Mouse (Mus musculus) midbrain, embryonic 10.5 days (tissue): Measurements from ENCODE around the gene Ccdc88c. TPM values are rescaled to one million over a fixed set of nuclear protein-coding genes. Genes with fewer than 3 reads are reported as not detected.

Source experiments
- DNase-seq: peaks from one replicate; pipeline ENCODE4 v3.0.0-alpha.2; 2017; ENCODE audit warnings: low spot score
- H3K27ac ChIP-seq: fragments of 300-500 bp; sonication (generic); replicated peaks from 2 replicates; pipeline ENCODE4 v1.5.1; 2016; ENCODE audit warnings: mild to moderate bottlenecking
- H3K27me3 ChIP-seq: fragments of 300-500 bp; sonication (generic); 2 replicates; pipeline ENCODE4 v1.6.1; 2016; ENCODE audit warnings: low read depth, mild to moderate bottlenecking; ENCODE audit not compliant: poor library complexity, severe bottlenecking
- H3K36me3 ChIP-seq: fragments of 300-500 bp; sonication (generic); 2 replicates; pipeline ENCODE4 v1.6.1; 2016; ENCODE audit warnings: mild to moderate bottlenecking, moderate library complexity
- H3K4me1 ChIP-seq: fragments of 300-500 bp; sonication (generic); 2 replicates; pipeline ENCODE4 v1.6.1; 2016
- H3K4me3 ChIP-seq: fragments of 300-500 bp; sonication (generic); 2 replicates; pipeline ENCODE4 v1.5.1; 2016; ENCODE audit warnings: mild to moderate bottlenecking, moderate library complexity
- H3K9me3 ChIP-seq: fragments of 300-500 bp; sonication (generic); replicated peaks from 2 replicates; pipeline ENCODE4 v1.6.1; 2016; ENCODE audit warnings: mild to moderate bottlenecking
- WGBS: fragments of 180-500 bp; shearing (Covaris S2); methylation state at CpG from one replicate; pipeline ENCODE4 v1.1.7; 2016; 5-methylcytosine and 5-hydroxymethylcytosine counted together
- polyA plus RNA-seq: library from polyadenylated mRNA; unstranded; fragments of >200 nt; fragmentation: Nextera tagmentation; extraction: Ambion mirVana; gene quantifications from 2 replicates; pipeline ENCODE4 v1.2.1, GENCODE M21; 2016

The Ccdc88c gene
- polyA plus RNA-seq, 1 experiment from 2014 or later, result 14.8 TPM

DNA sequence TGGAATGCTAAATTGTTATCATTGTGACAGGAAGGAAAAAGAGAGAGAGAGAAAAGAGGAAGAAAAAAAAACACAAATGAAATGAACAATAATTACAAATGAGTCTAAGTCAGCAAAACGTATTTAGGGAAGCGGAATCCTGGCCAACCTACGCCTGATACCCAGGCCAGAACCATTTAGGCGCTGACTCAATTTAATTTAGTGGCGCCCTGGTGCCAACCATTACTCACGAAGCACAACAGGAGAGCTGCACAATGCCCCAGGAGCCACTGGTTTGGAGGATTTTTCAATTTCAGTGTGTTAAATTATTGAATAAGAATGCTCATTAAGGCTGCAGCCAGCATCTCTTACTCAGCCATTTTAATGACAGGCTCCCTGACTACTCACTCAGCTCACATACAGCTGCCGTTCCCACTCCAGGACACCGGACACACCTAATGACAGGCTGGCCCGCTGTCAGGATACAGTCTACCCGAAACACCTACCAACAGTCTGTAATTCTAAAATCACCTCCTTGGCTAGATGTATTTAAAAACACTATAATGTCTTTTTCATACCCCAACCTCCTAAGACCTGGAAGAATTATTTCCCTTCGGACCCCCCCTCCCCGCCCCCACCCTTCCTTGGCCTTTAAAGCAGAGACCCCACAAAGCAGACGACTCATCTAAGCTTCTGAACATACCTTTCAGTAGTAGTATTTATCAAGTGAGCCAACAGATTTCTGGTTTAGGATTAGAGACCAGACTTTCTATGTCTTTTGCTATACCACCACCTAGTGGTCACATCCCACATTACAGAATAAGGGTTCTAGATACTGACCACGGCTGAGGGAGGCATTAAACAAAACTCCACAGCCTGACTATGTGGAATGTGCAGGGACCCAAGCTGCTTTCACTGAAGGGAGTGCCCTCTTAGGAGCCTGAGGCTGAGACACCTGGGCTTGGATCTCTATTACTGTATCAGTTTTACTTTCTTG lies 102.9 kb downstream of the Ccdc88c start:
- no peaks in the 10 kb centered on the region for H3K27me3 ChIP-seq
- H3K27ac ChIP-seq, result no peak overlapping the region
- H3K4me1 ChIP-seq, result no peaks in the 10 kb centered on the region
- peaks cover 95% of the 10 kb centered on the region for H3K36me3 ChIP-seq
- 78% methylated on average over 14 of the region's 14 CpGs for WGBS
- no peak overlapping the region for H3K4me3 ChIP-seq
- DNase-seq, result peak; percentile 30
- H3K9me3 ChIP-seq, result no peaks in the 10 kb centered on the region

DNA sequence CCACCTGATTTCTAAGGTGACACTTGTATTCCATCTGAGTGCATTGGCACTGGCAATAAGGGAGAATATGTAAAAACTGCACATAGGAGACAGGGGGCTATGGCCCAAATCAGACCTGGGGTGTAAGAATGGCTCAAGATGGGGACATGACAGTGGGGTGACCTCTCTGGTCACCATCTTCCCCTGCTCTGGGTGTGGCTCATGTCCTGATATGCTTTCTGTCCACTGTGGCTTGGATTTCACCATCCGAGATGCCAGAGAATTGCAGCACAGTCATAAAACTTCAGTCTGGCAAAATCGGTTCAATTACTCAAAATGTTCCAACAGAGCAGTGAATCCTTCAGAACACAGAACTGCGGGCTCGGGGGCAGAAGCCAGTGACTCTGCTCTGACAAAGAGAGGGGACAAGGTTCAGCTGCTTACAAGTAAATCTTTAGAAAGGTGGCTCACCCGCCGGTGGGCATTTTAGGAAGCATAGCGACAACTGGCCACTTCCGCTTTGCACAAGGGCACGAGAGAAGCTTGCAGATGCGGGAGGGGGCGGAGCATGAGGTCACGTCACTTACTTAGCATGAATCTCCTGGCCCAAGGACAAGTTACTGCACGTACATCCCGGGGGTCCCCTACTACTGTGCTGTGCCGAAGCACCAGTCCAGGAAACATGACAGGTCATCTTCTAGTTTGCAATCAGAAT lies 104.1 kb downstream of the Ccdc88c start:
- Histone ChIP-seq H3K9me3 (no peaks in the 10 kb centered on the region), H3K36me3 (peaks cover 95% of the 10 kb centered on the region), H3K4me1 (no peaks in the 10 kb centered on the region)

DNA sequence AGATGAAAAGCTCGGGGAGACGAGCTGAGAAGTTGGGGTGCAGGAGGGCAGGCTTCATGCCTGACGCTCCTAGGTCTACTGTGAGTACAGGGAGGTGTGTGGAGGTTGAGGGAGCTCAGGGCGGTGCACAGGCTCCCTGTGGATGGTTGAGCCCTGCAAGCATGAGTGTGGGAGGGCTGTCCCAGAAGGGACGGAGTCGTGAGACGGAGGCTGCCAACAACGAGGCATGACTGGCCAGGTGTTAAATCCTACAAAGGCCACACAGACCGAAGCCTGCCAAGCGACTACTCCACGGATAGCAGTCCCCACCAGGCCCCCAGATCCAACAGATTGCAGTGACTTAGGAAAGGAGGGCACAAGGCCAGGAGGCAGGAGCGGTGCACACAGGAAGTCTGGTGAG lies 118.1 kb downstream of the Ccdc88c start:
- Histone ChIP-seq H3K36me3 (peaks cover 55% of the 10 kb centered on the region), H3K27ac (no peak overlapping the region), H3K4me1 (peaks cover 21% of the 10 kb centered on the region), H3K27me3 (peaks cover 29% of the 10 kb centered on the region), H3K4me3 (no peak overlapping the region), H3K9me3 (no peaks in the 10 kb centered on the region)
- DNase-seq, result no peak
- WGBS, result 89% methylated on average over 12 of the region's 12 CpGs

More for the DNA sequence above, 104.1 kb downstream of the Ccdc88c start:
- no peaks in the 10 kb centered on the region for H3K27me3 ChIP-seq
- H3K4me3 ChIP-seq, result no peak overlapping the region
- whole genome bisulfite sequencing, result 91% methylated on average over 15 of the region's 15 CpGs
- H3K27ac ChIP-seq, result no peak overlapping the region
- DNase-seq, result no peak

DNA sequence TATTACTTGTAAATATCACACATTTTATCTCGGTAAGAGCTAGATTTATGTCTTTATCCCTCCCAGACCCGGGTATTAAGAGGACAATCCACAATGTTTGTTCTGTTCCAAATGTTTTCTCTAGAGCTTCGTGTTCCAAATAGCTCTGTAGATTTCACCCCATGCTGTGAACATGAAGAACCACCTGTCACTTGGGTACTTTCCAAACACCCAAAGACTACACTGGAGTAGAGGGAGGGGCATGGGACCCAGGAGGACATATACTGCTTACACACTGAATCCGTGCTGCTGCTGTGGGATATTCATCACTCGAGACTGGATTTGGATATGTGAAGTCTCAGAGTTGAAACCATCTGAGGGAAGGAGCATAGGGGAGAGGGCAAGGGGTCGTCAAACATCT lies 119.1 kb downstream of the Ccdc88c start:
- Histone ChIP-seq H3K4me1 (peaks cover 21% of the 10 kb centered on the region), H3K36me3 (peaks cover 46% of the 10 kb centered on the region), H3K27me3 (peaks cover 30% of the 10 kb centered on the region), H3K9me3 (no peaks in the 10 kb centered on the region), H3K27ac (no peak overlapping the region), H3K4me3 (no peak overlapping the region)
- no peak for DNase-seq
- WGBS, result 80% methylated on average over 6 of the region's 6 CpGs

DNA sequence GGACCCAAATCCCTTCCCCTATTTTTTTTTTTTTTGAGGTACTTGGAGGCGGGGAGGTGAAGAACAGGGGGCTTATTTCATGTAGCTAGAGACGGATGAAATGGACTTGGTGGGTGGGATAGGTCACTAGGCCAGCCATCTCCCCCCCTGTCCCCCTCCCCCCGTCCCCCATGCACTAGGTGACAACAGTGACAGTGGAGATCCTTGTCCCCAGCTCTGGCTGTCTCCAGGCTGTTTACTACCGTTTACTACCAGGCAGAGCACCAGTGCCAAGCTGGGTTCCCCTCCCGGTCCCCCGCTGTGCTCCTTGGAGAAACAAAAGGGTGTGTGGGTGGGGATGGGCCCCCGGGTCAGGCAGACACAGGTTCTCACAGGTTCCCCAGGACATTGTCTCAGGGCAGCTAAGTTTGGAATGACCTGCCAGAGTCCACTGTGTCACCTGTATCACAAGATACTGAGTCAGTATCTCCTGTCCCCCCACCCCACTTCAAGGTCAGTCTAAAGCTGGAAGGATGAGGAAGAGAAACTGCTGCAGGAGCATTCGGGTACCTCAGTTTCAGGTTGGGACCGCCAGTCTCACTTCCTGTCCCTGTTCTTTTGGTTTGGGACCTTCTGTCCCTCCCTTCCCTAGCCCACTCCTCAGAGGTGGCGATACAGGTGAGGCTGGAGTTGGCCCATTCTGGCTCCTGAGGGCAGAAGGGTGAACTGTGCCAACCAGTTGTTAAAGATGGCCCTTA lies 120.4 kb downstream of the Ccdc88c start:
- H3K36me3 ChIP-seq, result peaks cover 33% of the 10 kb centered on the region
- WGBS, result 25% methylated on average over 10 of the region's 10 CpGs
- peaks cover 21% of the 10 kb centered on the region for H3K4me1 ChIP-seq
- no peak overlapping the region for H3K27ac ChIP-seq
- H3K27me3 ChIP-seq, result peaks cover 34% of the 10 kb centered on the region
- no peak for DNase-seq
- peak overlapping the region; percentile 54 for H3K4me3 ChIP-seq
- H3K9me3 ChIP-seq, result no peaks in the 10 kb centered on the region

DNA sequence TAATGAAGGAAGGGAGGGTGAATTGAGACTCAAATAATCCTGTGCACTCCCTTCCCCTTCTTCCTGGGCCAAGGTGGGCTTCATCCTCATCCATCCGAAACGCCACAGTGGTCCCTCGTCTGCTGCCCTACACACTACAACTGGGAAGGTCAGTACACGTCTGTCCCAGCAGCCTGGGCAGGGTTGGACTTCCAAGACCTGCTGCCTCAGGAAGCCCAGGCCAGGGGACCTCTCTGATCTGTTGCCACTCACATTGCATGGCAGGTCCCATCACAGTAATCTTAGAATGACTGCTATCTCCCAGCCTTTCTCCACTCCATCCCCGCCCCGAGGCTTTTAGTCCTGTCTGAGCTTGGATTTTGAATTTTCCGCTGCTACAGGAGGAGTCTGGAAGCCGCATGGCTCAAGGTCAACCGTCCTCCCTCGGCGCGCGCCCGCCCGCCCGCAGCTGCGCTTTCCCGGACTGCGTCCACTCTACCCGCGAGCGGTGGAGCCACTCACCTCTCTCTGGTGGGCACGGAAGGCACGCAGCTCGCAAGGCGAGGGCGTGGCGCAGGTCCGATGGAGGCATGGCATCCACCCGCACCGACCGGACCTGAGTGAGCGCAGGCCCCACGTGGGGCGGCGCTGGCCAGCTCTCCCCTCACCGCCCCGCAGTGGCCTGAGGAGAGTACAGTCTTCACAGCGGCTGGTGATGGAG lies 121.1 kb downstream of the Ccdc88c start, which contains the start of gene Gpr68:
Gene Gpr68, minus strand, starts transcription at position 601 of the 700 bp plus-strand sequence.
- Histone ChIP-seq H3K36me3 (peaks cover 25% of the 10 kb centered on the region), H3K9me3 (no peaks in the 10 kb centered on the region), H3K4me3 (peak within 1 kb of the TSS; percentile 54), H3K27ac (peak within 1 kb of the TSS; percentile 39; the same call in 1 of the 2 replicates), H3K27me3 (peaks cover 34% of the 10 kb centered on the region), H3K4me1 (peaks cover 18% of the 10 kb centered on the region)
- WGBS, result 5% methylated on average over 39 of the region's 39 CpGs
- peak; percentile 50 for DNase-seq

DNA sequence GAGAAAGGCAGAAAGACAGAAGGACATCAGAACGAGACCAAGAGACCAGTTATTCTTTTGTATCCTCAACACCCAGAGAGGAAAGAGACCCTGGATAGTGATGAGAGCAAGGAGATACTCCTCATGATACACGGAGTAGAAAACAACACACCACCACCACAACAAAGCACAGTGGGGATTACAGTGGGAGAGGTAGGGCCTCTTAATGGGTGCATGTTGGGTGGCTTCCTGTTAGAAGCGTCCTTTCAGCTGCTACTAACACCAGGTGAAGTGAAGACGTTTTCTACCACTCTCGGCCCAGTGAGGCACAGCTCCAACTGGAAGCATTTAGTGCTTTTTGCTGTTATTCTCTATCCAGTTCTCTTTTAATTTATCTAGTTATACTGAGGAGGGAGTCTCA lies 122.0 kb downstream of the Ccdc88c start:
- peaks cover 41% of the 10 kb centered on the region for H3K27me3 ChIP-seq
- H3K36me3 ChIP-seq, result peaks cover 16% of the 10 kb centered on the region
- WGBS, result 81% methylated on average over 5 of the region's 5 CpGs
- DNase-seq, result no peak
- H3K27ac ChIP-seq, result no peak overlapping the region
- H3K4me1 ChIP-seq, result peaks cover 14% of the 10 kb centered on the region
- no peak overlapping the region for H3K4me3 ChIP-seq
- no peaks in the 10 kb centered on the region for H3K9me3 ChIP-seq

DNA sequence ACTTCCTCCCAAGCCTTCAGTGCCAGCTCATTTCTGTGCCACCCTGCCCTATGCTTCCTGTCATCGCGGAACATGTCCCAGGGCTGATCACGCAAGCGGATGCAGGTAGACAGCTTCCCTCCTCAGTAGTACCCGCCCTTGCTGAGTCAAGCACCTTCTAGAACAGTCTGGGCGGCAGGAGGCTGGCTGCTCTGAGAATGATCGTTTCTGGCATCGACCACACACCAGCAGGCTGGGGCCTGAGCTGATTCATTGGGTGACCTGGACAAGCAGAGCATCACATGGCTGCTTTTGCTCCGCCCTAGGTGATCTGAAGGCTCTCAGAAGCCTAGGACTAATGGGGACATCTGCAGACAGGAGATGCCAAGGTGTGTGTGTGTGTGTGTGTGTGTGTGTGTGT lies 125.1 kb downstream of the Ccdc88c start:
- no peak overlapping the region for H3K27ac ChIP-seq
- H3K4me3 ChIP-seq, result no peak overlapping the region
- peaks cover 71% of the 10 kb centered on the region for H3K27me3 ChIP-seq
- peaks cover 22% of the 10 kb centered on the region for H3K4me1 ChIP-seq
- no peak for DNase-seq
- no peaks in the 10 kb centered on the region for H3K9me3 ChIP-seq
- WGBS, result 90% methylated on average over 9 of the region's 9 CpGs
- H3K36me3 ChIP-seq, result no peaks in the 10 kb centered on the region

DNA sequence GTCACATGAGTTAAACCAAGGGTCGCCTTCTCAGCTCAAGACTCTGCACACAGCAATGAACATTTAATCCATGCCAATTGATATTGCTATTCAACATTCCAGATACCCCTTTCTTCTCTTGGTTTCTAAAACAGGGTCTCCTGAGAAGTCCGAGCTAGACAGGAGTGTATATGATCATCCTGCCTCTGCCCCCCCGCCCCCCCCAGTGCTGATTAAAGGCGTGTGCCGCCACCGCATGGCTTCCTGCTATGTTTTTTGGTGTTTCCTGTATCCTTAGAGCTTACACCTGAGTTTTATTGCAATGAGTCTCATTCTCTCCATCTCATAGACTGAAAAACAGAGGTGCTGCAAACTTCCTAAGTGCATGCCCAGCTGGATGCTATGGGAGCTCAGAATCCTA lies 127.5 kb downstream of the Ccdc88c start:
- Histone ChIP-seq H3K36me3 (no peaks in the 10 kb centered on the region), H3K27me3 (peaks cover 73% of the 10 kb centered on the region), H3K27ac (no peak overlapping the region), H3K4me1 (peaks cover 21% of the 10 kb centered on the region), H3K9me3 (no peaks in the 10 kb centered on the region), H3K4me3 (no peak overlapping the region)
- no peak for DNase-seq
- 87% methylated on average over 6 of the region's 6 CpGs for WGBS

DNA sequence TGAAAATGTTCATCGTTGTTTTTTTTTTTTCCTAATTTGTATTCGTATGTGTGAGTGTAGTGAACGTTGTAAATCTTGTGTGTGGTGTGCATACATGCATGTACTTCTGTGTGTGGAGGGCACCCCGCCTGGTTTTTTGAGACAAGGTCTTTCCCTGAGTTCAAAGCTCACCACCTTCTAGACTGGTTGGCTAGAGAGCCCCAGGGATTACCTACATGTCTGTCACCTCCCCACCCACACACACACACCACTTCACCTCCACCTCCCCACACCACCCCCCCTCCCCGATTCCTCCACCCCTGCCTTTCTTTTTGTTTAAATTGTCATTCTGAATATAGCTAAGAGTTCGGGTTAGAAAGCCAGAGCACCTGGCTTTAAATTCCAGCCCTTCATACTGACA lies 128.0 kb downstream of the Ccdc88c start:
- no peak overlapping the region for H3K4me3 ChIP-seq
- no peak overlapping the region for H3K27ac ChIP-seq
- no peaks in the 10 kb centered on the region for H3K36me3 ChIP-seq
- no peaks in the 10 kb centered on the region for H3K9me3 ChIP-seq
- H3K27me3 ChIP-seq, result peaks cover 72% of the 10 kb centered on the region
- WGBS, result 75% methylated on average over 6 of the region's 6 CpGs
- peaks cover 21% of the 10 kb centered on the region for H3K4me1 ChIP-seq
- DNase-seq, result no peak

DNA sequence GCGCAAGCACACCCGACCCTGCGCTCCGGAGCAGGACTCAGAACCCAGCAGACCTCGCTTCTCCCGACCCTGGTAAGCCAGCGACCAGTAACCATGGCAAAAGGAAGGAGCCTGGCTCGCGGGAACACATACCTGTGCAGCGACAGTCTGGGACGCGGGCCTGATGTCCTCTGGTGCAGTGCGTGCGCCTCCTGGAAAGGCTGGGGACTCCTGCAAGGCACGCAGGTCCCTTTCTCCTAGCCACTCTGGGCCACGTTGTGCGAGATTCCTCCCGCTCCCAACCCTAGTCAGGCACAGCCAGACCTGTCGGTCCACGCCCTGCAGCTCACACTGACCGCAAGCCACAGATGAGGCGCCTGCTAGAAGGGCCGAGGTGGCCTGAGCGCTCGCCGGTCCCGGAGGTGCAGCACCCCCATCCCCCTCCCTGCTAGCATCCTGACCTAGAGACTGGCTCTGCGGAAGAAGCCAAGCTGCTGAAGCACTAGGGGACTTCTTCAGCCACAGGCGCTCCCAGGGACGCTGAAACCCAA lies 129.7 kb downstream of the Ccdc88c start:
- under 1% methylated on average over 30 of the region's 30 CpGs for WGBS

More for the DNA sequence above, 129.7 kb downstream of the Ccdc88c start:
- Histone ChIP-seq H3K4me3 (peak overlapping the region; percentile 58), H3K4me1 (peaks cover 30% of the 10 kb centered on the region), H3K9me3 (no peaks in the 10 kb centered on the region), H3K27me3 (peaks cover 70% of the 10 kb centered on the region), H3K36me3 (no peaks in the 10 kb centered on the region), H3K27ac (no peak overlapping the region)
- DNase-seq, result peak; percentile 50
